8 mouse cellular contexts compared by ENCODE assay signal in genomic region chr2:35898425-35899134, GRCm38 (mm10).
A peak's percentile ranks its signal among the peaks of the same experiment; 100 is the strongest.
DNase-seq lines count a peak whose midpoint lies in the region; ATAC-seq and TF ChIP-seq lines count a peak whose summit lies in the region.

No protein-coding gene starts in this region.

- no peaks in the 10 kb centered on the region for H3K27me3 ChIP-seq in hindbrain, postnatal 0 days (ENCODE audit: insufficient read depth, low read length)

- no peak overlapping the region for H3K9ac ChIP-seq in hindbrain, postnatal 0 days (replicated peaks; ENCODE audit: low read length)

- no peak overlapping the region for H3K4me3 ChIP-seq in hindbrain, postnatal 0 days (ENCODE audit: low read length)

- WGBS in hindbrain, postnatal 0 days: 87% methylated on average over 6 of the region's 6 CpGs

- H3K36me3 ChIP-seq in hindbrain, postnatal 0 days (ENCODE audit: insufficient read depth, low read length): no peaks in the 10 kb centered on the region

- no peak overlapping the region for H3K4me2 ChIP-seq in hindbrain, postnatal 0 days (ENCODE audit: low read depth, low read length)

- no peak for TF ChIP-seq CTCF in hindbrain, postnatal 0 days (IDR thresholded peaks at IDR 0.05; ENCODE audit: low read depth)

- peak; percentile 75 for ATAC-seq in megakaryocyte, adult 5-6 weeks (ENCODE audit: poor library complexity, severe bottlenecking)
- no peak for ATAC-seq in hindbrain, postnatal 0 days

- H3K9me3 ChIP-seq in hindbrain, postnatal 0 days (ENCODE audit: low read length): no peaks in the 10 kb centered on the region

- no peak overlapping the region for H3K27ac ChIP-seq in hindbrain, postnatal 0 days

- no peaks in the 10 kb centered on the region for H3K4me1 ChIP-seq in hindbrain, postnatal 0 days (ENCODE audit: insufficient read depth, low read length)

- intact Hi-C loops in heart, postnatal 36 days (cut with DNase I): no loop called here

- DNase-seq in embryo, embryonic 10 days (ENCODE audit: low spot score): peak; percentile 46
- no peak for DNase-seq in embryo, embryonic 9.5 days (ENCODE audit: extremely low spot score)
- DNase-seq in c-Kit-positive CD71-negative TER-119-negative erythroid progenitor cells, embryonic 14.5 days (ENCODE audit: low read depth): peak; percentile 19
- peak; percentile 62 to 65 for DNase-seq in heart, postnatal 36 days
- DNase-seq in yolk sac, embryonic 10.5 days (ENCODE audit: low spot score): no peak
- DNase-seq in hindbrain, postnatal 0 days (ENCODE audit: low spot score): no peak
- DNase-seq in right cerebral cortex, adult 18-20 months: no peak

Comparison
In these comparisons a context has a peak if more than half of its experiments do, and no peak if none do; other contexts are left out.
1. DNase-seq: peak in embryo, embryonic 10 days (single experiment), c-Kit-positive CD71-negative TER-119-negative erythroid progenitor cells, embryonic 14.5 days (single experiment) and heart, postnatal 36 days (2 of 2); none in embryo, embryonic 9.5 days (single experiment), yolk sac, embryonic 10.5 days (single experiment), hindbrain, postnatal 0 days (single experiment) and right cerebral cortex, adult 18-20 months (single experiment).